Mouse (Mus musculus) adipocyte (in vitro differentiated cells): ENCODE data around the gene Dynlt1f.
"Not testable (repeated sequence)": the region's sequence is repeated elsewhere in the genome, so short reads cannot be mapped to it uniquely, and the experiment has no call there.

Experiments used
- DNase-seq: peaks from one replicate; pipeline ENCODE4 v3.0.0-alpha.2; 2016; ENCODE audit warnings: low spot score

Dynlt1f gene

DNA sequence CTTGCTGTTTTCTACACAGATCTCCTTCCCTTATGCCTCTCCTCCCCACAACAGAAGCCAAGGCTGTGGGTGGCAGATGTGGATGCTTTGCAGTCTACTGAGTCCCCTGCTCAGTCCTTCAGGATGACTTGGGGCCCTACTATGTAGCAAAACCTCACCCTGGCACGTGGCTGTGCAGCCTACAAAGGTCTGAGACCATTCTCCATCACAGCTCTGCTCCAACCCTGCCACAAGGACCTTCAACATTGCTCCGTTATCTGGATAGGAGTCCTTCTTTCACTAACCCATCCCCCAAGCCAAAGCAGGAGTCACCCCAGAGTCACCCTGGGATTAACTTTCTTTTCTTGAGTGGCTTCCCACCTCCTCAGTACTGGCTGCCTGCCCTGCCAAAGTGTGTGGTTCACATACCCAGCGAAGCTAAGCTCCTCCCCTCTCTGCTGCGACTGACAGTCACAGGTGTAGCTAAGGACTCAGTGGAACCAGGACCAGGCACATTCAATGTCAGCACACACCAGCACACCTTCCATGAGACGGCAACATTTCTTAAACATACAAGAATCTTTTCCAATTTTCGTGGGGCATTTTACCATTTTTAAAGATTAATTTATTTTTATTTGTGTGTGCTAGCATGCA is 30.7 kb downstream of the Dynlt1f start:
- DNase-seq: not testable (repeated sequence)

DNA sequence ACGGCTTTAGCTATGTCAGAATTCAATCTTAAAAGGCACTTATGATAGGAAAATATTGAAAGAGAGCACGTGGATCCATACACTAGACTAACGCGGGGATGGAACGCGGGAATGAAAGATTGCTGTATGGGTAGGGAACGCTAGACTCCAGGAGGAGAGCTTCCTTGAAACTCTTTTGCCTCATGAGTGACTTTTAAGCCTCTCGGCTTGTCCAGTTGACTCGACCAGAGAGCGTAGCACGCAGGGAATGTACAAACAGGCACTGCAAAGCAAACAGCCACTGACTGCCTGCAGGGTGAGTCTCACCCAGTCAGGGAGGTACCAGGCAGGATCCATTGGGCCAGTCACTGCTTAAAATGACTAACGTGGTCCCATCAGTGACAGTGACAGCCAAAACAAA is 33.7 kb downstream of the Dynlt1f start:
- not testable (repeated sequence) for DNase-seq

DNA sequence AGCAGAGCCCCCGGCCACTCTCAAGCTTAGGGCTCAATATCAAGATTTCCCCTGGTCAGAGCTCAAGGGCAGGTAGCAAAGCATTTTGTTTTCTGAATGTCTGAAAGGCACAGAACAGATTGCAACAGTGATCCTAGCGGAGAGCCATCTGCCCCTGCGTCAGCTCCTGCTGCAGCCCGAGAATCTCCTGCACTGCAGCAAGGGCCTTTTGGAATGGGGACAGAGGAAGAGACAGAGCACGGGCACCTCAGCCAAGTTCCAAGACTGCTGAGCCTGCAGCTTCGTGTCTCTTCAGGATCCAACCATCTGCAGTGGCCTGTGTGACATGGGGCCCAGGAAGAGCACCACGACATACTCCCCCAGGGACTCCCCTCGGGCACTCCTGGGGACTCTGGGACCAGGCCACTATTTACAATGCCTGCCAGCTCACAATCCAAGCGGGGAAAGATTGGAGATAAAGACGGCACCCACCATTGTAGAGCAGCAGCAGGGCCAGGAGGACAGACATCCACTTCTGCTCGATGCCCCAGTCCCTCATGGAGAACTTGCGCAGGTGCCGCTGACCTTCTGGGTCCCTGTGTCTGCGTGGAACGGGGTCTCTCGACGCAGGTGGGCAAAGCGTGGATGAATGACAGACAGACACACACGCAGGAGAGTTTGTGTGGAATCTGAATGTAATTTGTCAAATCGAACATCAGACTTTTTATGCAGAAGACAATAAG is 34.8 kb downstream of the Dynlt1f start:
- not testable (repeated sequence) for DNase-seq

DNA sequence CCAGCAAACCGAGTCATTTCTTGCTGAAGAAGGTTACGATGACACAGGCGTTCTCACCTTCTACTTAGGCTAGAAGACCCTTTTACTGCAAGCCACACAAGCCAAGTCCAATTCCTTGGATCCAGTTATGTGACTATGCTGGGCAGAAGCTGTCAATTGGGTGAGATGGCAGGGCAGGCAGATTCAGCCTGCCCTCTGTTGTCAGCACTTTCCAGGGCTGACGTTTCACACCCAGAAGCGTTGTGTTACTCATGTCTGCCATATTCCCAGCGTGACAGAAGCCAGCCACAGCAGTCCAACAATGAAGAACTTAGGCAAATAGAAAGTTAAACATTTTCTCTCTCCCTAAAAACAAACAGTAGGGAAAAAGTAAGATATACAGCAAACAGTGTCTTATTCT is 35.7 kb downstream of the Dynlt1f start:
- DNase-seq: not testable (repeated sequence)

DNA sequence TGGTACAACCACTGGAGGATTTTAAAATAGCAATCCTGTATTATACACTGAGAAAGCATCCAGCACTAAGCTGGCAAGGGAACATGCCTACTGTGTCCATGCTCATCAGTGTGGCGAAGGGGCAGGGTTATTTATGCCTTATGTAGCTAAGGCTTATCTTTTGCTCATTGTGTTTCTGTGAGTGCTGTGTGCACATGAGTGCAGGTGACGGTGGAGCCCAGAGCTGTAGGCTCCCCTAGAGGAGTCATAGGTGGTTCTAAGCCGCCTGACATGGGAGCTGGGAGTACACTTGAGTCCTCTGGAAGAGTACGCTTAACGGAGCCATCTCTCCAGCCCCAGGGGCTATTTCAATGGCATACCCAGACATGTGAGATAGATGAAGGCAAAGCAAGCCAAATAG is 36.4 kb downstream of the Dynlt1f start:
- DNase-seq: not testable (repeated sequence)

DNA sequence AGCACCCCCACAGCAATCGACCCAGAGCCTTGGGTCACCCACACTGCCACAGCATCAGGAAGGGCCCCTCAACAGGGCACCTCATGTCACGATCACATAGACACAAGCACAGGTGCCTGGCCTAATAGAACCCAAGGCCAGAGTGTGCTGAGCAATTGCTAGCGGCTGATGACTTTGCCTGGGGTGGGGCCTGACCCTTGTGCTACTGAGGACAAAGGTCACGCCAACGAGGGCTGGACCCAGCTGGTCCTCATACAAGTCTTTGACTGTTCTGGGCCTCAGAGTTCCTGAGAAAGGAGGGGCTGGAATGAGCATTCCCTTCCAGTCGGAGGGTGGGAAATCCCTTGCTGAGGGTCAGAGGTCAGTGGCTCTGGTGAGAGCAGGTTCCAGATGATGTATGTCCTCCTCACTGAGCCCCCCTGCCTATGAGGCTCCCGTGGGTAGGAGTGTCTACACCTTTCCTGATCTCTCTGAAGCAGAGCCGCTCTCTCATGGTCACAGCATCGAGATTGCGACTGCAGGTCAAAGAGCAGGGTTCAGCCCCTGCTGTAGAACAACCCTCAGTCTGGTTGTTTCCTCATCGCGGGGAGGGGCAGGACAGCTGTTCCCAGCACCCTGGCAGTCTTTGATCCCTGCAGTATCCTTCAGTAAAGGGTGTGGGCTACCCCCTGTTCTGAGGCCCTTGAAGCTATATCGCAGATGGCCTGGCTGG is 37.9 kb downstream of the Dynlt1f start:
- not testable (repeated sequence) for DNase-seq

DNA sequence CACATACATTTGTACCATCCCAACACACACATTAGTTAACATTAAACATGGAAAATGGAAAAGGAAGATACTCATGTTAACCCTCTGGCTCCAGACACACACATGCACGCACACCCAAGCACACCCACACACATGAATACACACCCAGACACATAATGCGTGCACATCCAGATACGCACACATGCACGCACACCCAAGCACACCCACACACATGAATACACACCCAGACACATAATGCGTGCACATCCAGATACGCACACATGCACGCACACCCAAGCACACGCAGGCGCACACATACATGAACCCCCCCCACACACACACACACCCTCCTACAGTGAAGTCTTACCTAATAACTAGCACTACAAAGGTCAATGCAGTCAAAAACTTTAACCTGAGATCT is 39.0 kb downstream of the Dynlt1f start:
- not testable (repeated sequence) for DNase-seq

DNA sequence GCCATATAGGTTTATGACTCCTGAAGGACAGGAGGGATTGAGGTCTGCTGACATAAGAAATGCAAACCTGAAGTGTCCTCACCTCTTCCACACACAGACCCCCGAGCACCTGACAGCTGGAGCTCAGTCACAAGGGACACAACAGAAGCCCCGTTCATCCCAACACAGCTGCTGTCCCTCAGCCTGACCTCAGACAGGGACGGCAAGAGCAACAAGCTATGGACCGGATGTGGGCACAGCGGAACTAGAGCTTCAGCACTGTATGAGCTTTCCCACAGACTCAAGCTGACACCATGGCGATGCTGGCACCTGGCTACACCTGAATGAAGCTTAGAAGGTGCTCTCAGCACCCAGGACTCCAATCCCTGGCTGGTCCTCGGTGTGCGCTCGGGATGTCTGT is 41.4 kb downstream of the Dynlt1f start:
- DNase-seq: not testable (repeated sequence)

DNA sequence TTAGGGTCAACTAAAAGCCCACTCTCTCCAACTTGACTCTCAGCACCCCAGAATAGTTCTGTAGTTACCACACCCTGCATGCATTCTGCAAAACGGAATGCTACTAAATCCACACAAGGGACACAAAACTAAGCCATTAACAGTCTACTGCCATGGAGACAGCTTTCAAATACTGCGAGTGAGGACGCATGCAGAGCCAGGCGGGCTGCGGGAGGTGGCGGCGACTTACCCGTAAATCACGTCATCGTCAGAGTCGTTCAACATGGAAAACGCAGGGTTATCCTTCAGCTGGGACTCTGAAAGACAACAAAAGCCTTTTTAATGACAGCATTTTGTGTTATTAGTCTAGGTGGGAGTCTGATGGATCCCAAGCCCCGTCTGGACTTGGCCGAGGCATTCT is 42.2 kb downstream of the Dynlt1f start:
- DNase-seq: not testable (repeated sequence)

DNA sequence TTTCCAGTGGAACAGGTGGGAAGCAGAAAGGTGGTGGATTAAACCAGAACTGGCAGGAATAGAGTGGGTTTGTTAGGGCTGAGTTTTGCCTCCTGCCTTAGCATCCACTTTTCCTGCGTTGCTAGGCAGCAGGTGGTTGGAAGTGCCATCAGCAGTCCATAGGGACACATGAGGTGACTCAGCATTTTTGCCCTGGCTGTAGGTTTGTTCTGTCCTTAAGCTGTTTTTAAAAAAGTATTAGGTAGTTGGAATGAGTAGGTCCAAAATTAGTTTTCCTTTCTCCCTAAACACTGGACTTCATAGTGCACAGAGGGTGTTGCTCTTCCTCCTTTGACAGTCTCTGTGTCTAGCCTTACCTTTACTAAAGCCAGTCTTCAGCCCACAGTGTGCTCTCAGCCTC is 50.4 kb downstream of the Dynlt1f start:
- DNase-seq: not testable (repeated sequence)

DNA sequence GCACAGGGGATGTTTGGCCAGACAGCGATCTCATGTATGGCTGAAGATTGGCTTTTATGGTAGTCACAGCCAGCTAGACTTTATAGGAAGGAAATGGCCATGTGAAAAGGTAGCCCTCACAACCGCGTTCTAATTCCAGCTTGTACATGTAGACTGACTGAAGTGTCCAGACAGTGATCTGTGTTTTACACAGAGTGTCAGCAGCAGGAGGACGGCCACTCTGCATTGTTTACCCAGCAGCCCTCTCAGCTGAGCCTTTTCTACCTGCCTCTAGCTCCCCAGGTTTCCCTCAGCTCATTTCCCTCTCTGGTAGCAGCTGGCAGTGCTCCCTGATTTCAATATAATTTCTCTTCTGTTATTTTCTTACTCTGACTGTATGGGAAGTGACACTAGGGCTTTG is 53.5 kb downstream of the Dynlt1f start:
- DNase-seq: not testable (repeated sequence)

DNA sequence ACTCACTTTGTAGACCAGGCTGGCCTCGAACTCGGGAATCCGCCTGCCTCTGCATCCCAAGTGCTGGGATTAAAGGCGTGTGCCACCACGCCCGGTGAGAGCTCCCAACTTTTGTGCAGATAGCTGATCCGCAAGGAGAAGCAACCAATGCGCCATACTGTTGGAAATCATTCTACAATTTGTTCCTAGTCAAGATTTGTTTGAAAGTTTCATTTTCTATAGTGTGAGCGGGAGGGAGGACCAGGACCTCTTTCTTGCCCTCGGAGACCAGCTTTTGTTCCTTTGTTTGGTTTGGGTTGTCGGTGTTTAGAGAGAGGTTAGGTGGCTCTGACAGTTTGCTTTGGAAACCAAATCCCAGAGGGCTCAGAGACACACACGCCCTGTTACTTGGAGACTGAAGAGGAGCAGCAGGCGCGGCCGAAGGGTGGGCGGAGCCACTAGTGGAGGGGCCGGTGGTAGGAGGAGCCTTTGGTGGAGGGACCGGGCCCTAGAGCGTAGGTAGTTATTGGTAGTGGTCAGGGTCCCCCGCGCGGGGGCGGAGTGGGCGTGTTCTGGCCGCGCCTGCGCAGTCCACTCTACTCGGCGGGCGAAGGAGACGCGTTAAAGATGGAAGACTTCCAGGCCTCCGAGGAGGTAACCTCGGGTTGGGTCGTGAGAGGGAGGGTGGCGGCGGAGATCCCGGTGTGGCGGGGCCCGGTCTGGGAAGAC is 54.3 kb downstream of the Dynlt1f start, which contains the start of gene Dynlt1c:
Gene Dynlt1c (plus strand): TSS at position 468 of the 708 bp plus-strand sequence.
- peak; percentile 82 for DNase-seq

DNA sequence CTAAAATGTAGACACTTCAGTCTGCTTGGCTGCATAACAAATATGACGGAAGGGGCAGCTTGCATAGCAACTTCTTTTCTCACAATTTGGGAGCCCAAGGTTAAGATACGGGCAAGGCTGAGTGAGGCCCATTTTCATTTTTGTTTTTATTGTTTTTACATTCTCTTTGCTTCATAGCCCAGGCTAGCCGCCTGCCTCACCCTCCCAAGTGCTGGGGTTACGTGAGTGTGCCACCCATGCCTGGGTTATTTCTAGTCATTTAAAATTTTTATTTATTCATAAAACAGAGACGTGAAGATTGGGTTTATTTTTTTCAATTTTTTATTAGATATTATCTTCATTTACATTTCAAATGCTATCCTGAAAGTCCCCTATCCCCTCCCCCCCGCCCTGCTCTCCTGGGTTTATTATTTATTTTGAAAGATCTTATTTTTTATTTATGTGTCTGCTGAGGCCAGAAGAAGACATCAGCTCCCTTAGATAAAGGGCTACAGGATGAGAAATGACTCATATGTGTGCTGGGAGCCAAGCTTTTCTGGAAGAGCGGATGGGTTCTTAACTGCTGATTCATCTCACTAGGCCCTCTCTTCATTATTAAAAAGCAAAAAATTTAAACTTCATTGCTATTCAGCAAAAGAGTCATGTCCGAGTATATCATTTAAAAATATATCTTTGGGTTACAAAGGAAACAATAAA is 55.3 kb downstream of the Dynlt1f start:
- DNase-seq: not testable (repeated sequence)

DNA sequence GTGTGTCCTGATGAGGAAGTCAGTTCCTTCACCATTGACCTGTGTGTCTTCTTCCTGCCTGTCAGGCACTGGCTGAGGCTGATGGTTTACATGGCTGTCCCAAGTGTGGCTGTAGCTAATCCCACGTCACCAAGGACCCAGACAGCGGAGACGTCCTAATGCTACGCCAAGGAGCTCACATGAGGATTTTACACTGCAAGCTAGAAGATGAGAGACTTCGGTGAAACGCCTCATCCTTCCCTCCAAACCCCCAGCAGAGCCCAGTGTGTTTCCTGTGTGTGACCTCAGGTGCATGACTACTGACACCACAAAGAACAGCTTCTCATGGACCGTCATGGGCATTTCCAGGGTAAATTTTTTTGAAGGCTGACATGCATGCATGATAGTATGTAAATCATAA is 57.3 kb downstream of the Dynlt1f start:
- DNase-seq: not testable (repeated sequence)
